Mouse (Mus musculus): ENCODE data around the gene Rin2.

- TF ChIP-seq CTCF (IDR thresholded peaks at IDR 0.05; ENCODE audit: borderline replicate concordance, insufficient read depth, low read depth, low read length) = no peak
- TF ChIP-seq POLR2A (IDR thresholded peaks at IDR 0.05; ENCODE audit: borderline replicate concordance, insufficient read depth, low read length) = no peak
Measured at GRCm38 (mm10) chr2:145720157-145720556, 45.1 kb downstream of the Rin2 start.
